Mouse (Mus musculus) forebrain, embryonic 16.5 days (tissue): ENCODE results near the gene Zfp622. TPM values are rescaled to one million over a fixed set of nuclear protein-coding genes. Genes with fewer than 3 reads are reported as not detected.
A peak's percentile ranks its signal among the peaks of the same experiment; 100 is the strongest.

Experiments
- ATAC-seq: fragments of 200-750 bp; cut with Nextera tagmentation; 2 replicates; pipeline ENCODE4 v1.8.0; 2017; ENCODE audit warnings: mild to moderate bottlenecking, moderate library complexity
- H3K27ac ChIP-seq: fragments of 300-500 bp; sonication (generic); 2 replicates; pipeline ENCODE4 v1.5.1; 2014; ENCODE audit warnings: low read length, control low read depth
- H3K27me3 ChIP-seq: fragments of 300-500 bp; sonication (generic); replicated peaks from 2 replicates; pipeline ENCODE4 v1.6.1; 2014; ENCODE audit warnings: low read length; ENCODE audit not compliant: control insufficient read depth, insufficient read depth
- H3K36me3 ChIP-seq: fragments of 300-500 bp; sonication (generic); 2 replicates; pipeline ENCODE4 v1.6.1; 2014; ENCODE audit not compliant: control insufficient read depth, insufficient read depth
- H3K4me1 ChIP-seq: fragments of 300-500 bp; sonication (generic); replicated peaks from 2 replicates; pipeline ENCODE4 v1.6.1; 2014; ENCODE audit warnings: low read length; ENCODE audit not compliant: control insufficient read depth, insufficient read depth
- H3K4me2 ChIP-seq: fragments of 300-500 bp; sonication (generic); 2 replicates; pipeline ENCODE4 v1.6.1; 2014; ENCODE audit warnings: mild to moderate bottlenecking, low read length, control low read depth
- H3K4me3 ChIP-seq: fragments of 300-500 bp; sonication (generic); replicated peaks from 2 replicates; pipeline ENCODE4 v1.5.1; 2014; ENCODE audit warnings: mild to moderate bottlenecking, low read length, control low read depth
- H3K9ac ChIP-seq: fragments of 300-500 bp; sonication (generic); replicated peaks from 2 replicates; pipeline ENCODE4 v1.6.1; 2014; ENCODE audit warnings: low read depth, low read length, control low read depth
- H3K9me3 ChIP-seq: fragments of 300-500 bp; sonication (generic); 2 replicates; pipeline ENCODE4 v1.6.1; 2016; ENCODE audit warnings: low read length; ENCODE audit not compliant: control insufficient read depth
- WGBS: fragments of 180-500 bp; shearing (Covaris S2); extraction: QIAGEN DNeasy Blood & Tissue Kit; methylation state at CpG from one replicate; pipeline ENCODE4 v1.1.7; 2014; 5-methylcytosine and 5-hydroxymethylcytosine counted together
- polyA plus RNA-seq: library from polyadenylated mRNA; unstranded; fragments of >200 nt; fragmentation: Nextera tagmentation; extraction: Ambion mirVana; gene quantifications from 2 replicates; pipeline ENCODE4 v1.2.1, GENCODE M21; 2015

The Zfp622 gene
- 26.8 and 26.9 TPM in 2 replicates for polyA plus RNA-seq

DNA sequence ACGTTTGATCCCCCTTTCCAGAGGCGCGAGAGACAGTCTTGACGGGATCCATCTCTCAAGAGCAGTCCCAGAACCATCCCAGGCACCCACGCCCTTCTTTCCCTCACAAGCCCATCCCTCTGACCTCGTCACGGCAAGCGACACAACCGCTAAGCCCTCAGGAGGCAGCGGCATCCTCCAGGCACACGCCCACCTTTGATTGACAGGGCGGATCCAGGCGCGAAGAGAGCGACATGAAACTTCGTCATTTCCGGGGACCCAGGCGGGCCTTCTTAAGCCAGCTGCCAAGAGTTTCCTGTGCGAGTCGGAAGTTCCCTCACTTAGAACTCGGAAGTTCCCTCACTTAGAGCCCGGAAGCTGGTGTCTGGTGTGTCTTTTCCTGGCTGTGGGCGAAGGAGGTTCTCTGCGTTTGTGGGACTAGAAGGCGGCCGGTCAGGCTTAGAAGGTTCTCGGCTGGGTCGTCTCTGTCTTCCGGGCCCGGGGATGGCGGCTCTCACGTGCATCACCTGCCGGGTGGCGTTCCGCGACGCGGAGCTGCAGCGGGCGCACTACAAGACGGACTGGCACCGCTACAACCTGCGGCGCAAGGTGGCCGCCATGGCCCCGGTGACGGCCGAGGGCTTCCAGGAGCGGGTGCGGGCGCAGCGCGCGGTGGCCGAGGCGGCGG is at the start of gene Zfp622:
Zfp622 (plus strand) TSS at position 300 of the 667 bp plus-strand sequence.
- WGBS, result 0% methylated on average over 57 of the region's 57 CpGs
- no peaks in the 10 kb centered on the region for H3K27me3 ChIP-seq
- H3K36me3 ChIP-seq, result peaks cover 7% of the 10 kb centered on the region
- peak within 1 kb of the TSS; percentile 89 for H3K27ac ChIP-seq
- ATAC-seq, result peak; percentile 98
- H3K9me3 ChIP-seq, result no peaks in the 10 kb centered on the region
- peak within 1 kb of the TSS; percentile 65 for H3K4me3 ChIP-seq
- H3K4me2 ChIP-seq, result peak within 1 kb of the TSS; percentile 99
- peak within 1 kb of the TSS; percentile 76 for H3K9ac ChIP-seq
- peaks cover 17% of the 10 kb centered on the region for H3K4me1 ChIP-seq

DNA sequence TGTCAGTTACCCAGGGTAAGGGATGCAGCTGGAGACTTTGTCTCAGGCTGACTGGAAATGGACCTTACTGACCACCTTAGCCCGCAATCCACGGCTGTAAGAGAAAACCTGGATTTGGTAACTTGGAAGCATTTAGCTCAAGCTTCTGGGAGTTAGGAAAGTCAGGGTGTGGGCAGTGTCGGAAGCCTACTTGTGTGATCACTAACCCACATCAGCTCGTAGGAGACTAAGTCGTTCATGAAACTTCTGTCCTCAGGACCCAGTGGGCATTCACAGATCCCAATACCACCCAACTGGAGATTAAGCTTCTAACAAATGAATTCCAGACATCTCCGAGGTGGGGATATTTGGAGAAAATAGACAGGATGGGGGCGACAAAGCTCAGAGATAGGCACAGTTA is 49.8 kb upstream of the Zfp622 start:
- Histone ChIP-seq H3K9ac (no peak overlapping the region), H3K27ac (no peak overlapping the region), H3K4me2 (no peak overlapping the region), H3K9me3 (no peaks in the 10 kb centered on the region), H3K4me3 (no peak overlapping the region), H3K27me3 (0 out of 2 replicates have a peak, but pooled peaks cover 2% of the 10 kb centered on the region), H3K4me1 (peaks cover 5% of the 10 kb centered on the region; the same call in 1 of the 2 replicates), H3K36me3 (no peaks in the 10 kb centered on the region)
- WGBS, result 80% methylated on average over 7 of the region's 7 CpGs
- ATAC-seq, result no peak

DNA sequence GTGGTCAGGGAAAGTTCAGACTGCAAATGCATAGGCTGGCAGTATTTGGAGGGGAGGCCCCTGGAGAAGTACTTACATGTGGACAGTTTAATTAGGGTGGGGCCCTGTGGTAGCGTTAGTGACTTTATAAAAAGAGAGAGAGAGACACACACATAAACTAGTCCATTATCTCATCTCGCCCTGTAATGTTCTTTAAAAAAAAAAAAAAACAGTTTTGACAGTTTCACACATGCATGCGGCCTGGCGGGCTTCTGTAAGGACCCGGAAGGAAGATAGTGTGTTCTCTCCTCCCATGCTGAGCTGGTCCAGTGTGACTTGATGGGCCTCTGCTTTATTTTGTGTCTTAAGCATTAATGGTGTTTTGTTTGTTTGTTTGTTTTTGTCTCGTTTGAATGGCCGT is 45.7 kb upstream of the Zfp622 start:
- H3K9me3 ChIP-seq, result no peaks in the 10 kb centered on the region
- no peak overlapping the region for H3K27ac ChIP-seq
- no peaks in the 10 kb centered on the region for H3K4me1 ChIP-seq
- H3K9ac ChIP-seq, result no peak overlapping the region
- H3K4me2 ChIP-seq, result no peak overlapping the region
- WGBS, result 89% methylated on average over 7 of the region's 7 CpGs
- no peak for ATAC-seq
- H3K27me3 ChIP-seq, result 0 out of 2 replicates have a peak, but pooled peaks cover 2% of the 10 kb centered on the region
- no peaks in the 10 kb centered on the region for H3K36me3 ChIP-seq
- H3K4me3 ChIP-seq, result no peak overlapping the region

DNA sequence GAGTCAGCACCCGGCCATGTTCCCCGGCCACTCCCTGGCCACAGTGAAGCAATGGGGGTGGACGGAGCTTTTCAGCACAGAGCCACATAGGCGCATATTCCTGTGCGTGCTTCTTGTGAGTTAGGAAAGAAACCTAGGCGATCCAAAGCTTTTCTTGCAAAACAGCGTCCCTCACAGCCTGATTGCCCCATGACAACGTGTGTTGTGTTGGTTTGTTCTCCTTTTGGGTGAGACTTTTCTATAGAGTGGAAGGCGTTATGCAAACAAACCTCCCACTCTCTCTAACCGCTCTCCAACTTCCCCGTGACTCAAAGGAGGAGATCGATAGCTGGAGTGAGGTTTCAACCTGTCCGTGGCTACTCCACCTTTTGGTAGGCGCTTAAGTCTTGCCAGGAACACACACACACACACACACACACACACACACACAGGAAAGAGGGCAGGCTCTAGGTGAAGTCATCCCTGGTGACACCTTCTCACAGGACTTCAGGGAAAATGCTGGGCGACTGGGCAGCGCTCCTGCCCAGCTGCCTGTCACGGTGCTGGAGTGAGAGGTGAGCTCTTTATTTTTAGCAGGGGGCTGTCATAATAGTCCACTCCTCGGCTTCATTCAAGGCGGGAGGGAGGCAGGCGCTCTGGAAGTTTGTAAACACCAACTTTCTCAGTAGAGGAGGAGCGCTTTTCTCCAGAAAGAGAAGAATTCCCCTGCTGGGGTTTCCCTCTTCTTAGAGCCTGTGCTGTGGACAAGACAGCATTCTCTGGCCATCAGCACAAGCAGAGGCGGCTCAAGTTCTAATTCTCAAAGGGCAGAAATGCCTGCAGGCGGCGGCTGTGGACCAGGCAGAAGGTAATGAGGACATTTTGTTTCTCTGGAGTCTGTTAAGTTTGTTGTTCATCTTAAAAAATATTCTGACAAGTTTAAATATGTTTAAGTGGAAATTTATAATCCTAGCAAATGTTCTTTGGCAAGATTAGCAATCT is 43.5 kb upstream of the Zfp622 start:
- H3K36me3 ChIP-seq, result no peaks in the 10 kb centered on the region
- no peak for ATAC-seq
- 0 out of 2 replicates have a peak, but pooled peaks cover 2% of the 10 kb centered on the region for H3K27me3 ChIP-seq
- no peak overlapping the region for H3K9ac ChIP-seq
- WGBS, result 25% methylated on average over 24 of the region's 24 CpGs
- no peak overlapping the region for H3K27ac ChIP-seq
- no peaks in the 10 kb centered on the region for H3K4me1 ChIP-seq
- no peak overlapping the region for H3K4me3 ChIP-seq
- no peaks in the 10 kb centered on the region for H3K9me3 ChIP-seq
- no peak overlapping the region for H3K4me2 ChIP-seq

DNA sequence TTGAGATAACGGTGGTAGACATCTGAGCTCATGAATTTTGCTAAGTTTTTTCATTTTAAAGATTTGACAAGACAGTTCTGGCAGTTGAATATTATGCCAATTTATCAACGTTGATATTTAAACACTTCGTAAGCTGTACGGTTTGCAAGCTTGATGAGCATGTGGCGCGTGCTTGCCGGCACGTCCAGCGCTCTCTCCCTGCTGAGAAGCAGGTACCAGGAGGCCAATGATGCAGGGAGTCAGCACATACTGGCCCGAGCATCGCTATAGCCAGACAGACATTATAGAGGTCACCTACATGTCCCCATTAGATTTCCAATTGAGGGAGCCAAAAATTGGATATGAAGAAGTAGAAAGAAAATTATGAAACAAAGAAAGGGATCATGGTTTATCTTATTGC is 42.7 kb upstream of the Zfp622 start:
- Histone ChIP-seq H3K9me3 (no peaks in the 10 kb centered on the region), H3K4me2 (no peak overlapping the region), H3K4me1 (no peaks in the 10 kb centered on the region), H3K27ac (no peak overlapping the region), H3K4me3 (no peak overlapping the region), H3K27me3 (0 out of 2 replicates have a peak, but pooled peaks cover 1% of the 10 kb centered on the region), H3K36me3 (no peaks in the 10 kb centered on the region), H3K9ac (no peak overlapping the region)
- WGBS, result 79% methylated on average over 11 of the region's 11 CpGs
- no peak for ATAC-seq

DNA sequence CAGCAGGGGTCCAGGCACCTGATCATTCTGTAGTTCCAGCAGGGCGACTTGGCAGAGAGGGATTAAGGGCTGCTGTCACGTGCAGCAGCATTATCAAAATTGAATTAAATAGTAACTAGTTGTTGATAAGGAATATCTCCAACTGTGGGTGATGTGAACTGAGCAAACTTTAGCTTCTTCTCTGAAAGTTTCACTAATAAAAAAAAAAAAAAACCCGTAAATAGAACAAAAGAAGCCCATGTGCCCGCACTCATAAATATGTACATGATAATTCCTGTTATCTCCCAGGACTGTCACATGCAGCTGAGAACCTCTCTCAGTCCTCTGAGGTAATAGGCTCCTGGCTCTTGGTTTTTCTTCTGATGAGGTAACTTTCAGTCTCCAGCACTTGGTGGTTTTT is 41.8 kb upstream of the Zfp622 start:
- ATAC-seq, result no peak
- H3K4me3 ChIP-seq, result no peak overlapping the region
- no peaks in the 10 kb centered on the region for H3K36me3 ChIP-seq
- 55% methylated on average over 4 of the region's 4 CpGs for WGBS
- no peak overlapping the region for H3K4me2 ChIP-seq
- no peak overlapping the region for H3K9ac ChIP-seq
- no peaks in the 10 kb centered on the region for H3K4me1 ChIP-seq
- H3K9me3 ChIP-seq, result no peaks in the 10 kb centered on the region
- H3K27me3 ChIP-seq, result no peaks in the 10 kb centered on the region
- H3K27ac ChIP-seq, result no peak overlapping the region

DNA sequence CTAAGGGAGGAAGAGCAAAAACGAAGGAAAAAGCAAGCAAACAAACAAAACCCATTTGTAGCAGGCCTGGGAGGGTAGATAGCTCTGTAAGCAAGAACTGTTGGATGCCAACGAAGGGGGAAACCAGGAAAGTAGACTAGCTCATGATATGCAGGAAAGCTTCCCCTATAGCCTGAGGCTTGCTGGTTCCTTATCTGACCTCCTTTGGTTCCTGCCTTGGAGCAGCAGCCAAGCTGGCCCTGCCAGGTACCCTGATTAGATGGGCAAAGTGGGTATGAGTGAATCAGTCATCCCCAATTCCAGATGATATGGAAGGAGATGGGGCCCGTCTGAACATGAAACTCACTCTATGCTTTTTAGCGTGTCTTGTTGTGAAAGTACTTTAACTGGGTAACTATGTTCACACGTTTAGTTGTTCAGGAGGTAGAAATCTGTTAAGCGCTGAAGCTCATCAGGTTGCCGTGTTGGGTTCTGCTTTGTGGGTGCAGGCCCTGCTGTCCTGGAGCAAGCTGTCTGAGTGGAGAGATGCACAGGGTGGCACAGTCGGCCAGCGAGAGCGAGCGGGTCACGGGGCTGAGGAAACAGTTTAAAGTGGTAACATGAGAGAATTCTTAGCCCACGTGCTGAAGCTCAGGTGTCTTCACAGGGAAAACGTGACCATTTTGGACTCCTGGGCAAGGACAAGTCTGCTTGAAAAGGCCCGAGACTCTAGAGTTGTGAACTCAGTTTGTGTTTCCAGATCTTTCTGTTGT is 40.6 kb upstream of the Zfp622 start:
- Histone ChIP-seq H3K9ac (no peak overlapping the region), H3K9me3 (no peaks in the 10 kb centered on the region), H3K27me3 (no peaks in the 10 kb centered on the region), H3K36me3 (no peaks in the 10 kb centered on the region), H3K4me3 (no peak overlapping the region), H3K4me2 (no peak overlapping the region), H3K4me1 (no peaks in the 10 kb centered on the region), H3K27ac (no peak overlapping the region)
- 91% methylated on average over 15 of the region's 15 CpGs for WGBS
- ATAC-seq, result no peak

DNA sequence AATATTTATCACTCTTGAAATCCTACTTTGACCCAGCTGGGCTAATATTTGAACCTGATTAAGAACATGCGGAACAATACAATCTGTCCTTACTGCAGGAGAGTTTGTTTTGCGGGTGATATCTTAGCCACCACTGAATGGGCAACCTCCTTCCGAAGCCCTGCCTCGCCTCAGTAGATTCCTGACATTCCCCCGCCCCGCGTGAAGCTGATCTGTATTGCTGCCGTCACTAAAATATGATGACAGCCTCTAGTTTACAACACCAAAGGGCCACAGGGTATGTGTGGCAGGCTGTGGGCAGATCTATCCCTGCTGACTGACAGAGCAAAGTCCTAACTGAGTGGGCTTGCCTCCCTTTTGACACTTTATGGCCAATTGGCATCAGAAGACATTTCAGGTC is 38.9 kb upstream of the Zfp622 start:
- no peak for ATAC-seq
- 91% methylated on average over 8 of the region's 8 CpGs for WGBS
- H3K9me3 ChIP-seq, result no peaks in the 10 kb centered on the region

DNA sequence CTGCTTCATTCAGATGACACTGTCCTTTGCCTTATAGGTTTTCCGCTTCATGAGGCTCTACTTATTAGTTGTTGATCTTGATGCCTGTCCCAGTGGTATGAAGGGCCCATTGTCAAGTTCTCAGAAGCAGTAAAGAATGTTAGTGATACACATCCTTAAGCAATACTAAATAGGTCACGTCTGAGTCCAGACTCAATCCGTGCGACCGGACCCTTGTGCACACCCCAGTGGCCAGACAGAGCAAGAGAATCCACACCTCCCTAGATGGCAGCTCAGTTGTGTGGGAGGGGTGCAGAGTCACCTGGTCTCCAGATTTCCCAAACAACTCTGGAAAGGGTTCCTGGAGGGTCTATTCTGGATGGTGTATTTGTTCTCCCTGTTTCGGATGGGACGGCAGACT is 37.7 kb upstream of the Zfp622 start:
- Histone ChIP-seq H3K9me3 (no peaks in the 10 kb centered on the region), H3K4me2 (no peak overlapping the region), H3K4me1 (no peaks in the 10 kb centered on the region), H3K27ac (no peak overlapping the region), H3K4me3 (no peak overlapping the region), H3K36me3 (no peaks in the 10 kb centered on the region), H3K27me3 (no peaks in the 10 kb centered on the region), H3K9ac (no peak overlapping the region)
- ATAC-seq, result no peak
- WGBS, result 93% methylated on average over 7 of the region's 7 CpGs

More for the DNA sequence above, 38.9 kb upstream of the Zfp622 start:
- Histone ChIP-seq H3K4me3 (no peak overlapping the region), H3K27me3 (no peaks in the 10 kb centered on the region), H3K4me1 (no peaks in the 10 kb centered on the region), H3K4me2 (no peak overlapping the region), H3K36me3 (no peaks in the 10 kb centered on the region), H3K27ac (no peak overlapping the region), H3K9ac (no peak overlapping the region)
